Mouse (Mus musculus): ENCODE data around the gene Mad2l2. TPM values are rescaled to one million over a fixed set of nuclear protein-coding genes. Genes with fewer than 3 reads are reported as not detected.
"Not testable (repeated sequence)": the region's sequence is repeated elsewhere in the genome, so short reads cannot be mapped to it uniquely, and the experiment has no call there.

Gene Mad2l2
- polyA plus RNA-seq, 1 experiment from 2014 or later = 52.7 TPM

DNA sequence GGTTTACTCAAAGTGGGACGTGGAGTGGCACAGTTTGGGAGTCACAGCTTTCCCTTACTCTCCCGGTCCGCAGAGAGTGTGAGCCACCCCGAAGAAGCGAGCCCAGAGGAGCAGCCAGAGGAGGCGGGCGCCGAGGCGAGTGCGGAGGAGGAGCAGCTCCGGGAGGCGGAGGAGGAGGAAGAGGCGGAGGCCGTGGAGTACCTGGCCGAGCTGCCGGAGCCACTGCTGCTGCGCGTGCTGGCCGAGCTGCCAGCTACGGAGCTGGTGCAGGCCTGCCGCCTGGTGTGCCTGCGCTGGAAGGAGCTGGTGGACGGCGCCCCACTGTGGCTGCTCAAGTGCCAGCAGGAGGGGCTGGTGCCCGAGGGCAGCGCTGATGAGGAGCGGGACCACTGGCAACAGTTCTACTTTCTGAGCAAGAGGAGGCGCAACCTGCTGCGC lies 33.8 kb downstream of the Mad2l2 start:
- ATAC-seq (ENCODE audit: insufficient number of reproducible peaks, low FRiP score, low TSS enrichment, low read depth) = peak; percentile 31; the same call in 1 of the 2 replicates
- Histone ChIP-seq H3K4me2 (replicated peaks) (peak overlapping the region; percentile 61), H3K4me1 (peaks cover 45% of the 10 kb centered on the region), H3K9ac (no peak overlapping the region), H3K9me3 (replicated peaks) (no peaks in the 10 kb centered on the region), H3K27me3 (peaks cover 74% of the 10 kb centered on the region), H3K4me3 (replicated peaks) (peak overlapping the region; percentile 37), H3K27ac (replicated peaks) (no peak overlapping the region), H3K36me3 (no peaks in the 10 kb centered on the region)
- WGBS = 1% methylated on average over 27 of the region's 29 CpGs

DNA sequence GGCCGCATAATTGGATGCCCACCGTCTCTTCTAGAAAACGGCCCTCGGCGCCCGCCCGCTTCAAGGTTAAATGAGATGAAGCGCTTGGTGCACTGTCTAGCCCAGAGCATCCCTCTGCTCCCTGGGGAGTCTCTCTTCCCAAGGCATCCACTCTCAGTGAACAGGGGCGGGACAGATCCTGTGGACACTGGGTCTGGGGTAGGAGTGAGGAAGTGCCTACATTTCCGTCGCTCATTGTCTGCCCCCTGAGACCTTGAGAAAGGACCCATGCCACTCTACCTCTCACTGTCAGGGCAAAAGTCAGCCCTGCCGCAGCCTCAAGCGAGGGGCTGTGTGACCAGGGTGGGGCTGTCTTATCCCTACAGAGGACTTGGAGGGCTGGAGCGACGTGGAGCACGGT lies 34.3 kb downstream of the Mad2l2 start:
- Histone ChIP-seq H3K4me1 (peaks cover 42% of the 10 kb centered on the region), H3K36me3 (no peaks in the 10 kb centered on the region), H3K27me3 (peaks cover 76% of the 10 kb centered on the region), H3K4me2 (replicated peaks) (peak overlapping the region; percentile 61), H3K9ac (no peak overlapping the region), H3K27ac (replicated peaks) (no peak overlapping the region), H3K4me3 (replicated peaks) (peak overlapping the region; percentile 37), H3K9me3 (replicated peaks) (no peaks in the 10 kb centered on the region)
- 2% methylated on average over 16 of the region's 16 CpGs for WGBS
- no peak for ATAC-seq (ENCODE audit: insufficient number of reproducible peaks, low FRiP score, low TSS enrichment, low read depth)

DNA sequence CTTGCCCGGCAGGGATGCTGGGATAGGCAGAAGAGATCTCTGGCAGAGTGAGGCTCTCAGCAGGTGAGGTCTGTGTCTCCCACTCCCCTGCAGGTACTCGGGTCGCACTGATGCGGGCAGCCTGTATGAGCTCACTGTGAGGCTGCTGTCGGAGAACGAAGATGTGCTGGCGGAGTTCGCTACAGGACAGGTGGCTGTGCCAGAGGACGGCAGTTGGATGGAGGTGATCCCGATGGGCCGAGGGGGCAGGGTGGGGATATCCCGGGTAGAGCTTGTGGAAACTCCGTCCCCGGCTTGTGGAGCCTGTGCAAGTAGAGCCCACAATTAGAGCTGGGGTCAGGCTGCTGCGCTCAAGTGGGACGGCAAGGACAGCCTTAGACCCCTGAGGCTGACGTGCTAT lies 35.4 kb downstream of the Mad2l2 start:
- Histone ChIP-seq H3K9me3 (replicated peaks) (no peaks in the 10 kb centered on the region), H3K9ac (no peak overlapping the region), H3K4me1 (peaks cover 32% of the 10 kb centered on the region), H3K4me3 (replicated peaks) (no peak overlapping the region), H3K4me2 (replicated peaks) (no peak overlapping the region), H3K27me3 (peaks cover 82% of the 10 kb centered on the region), H3K36me3 (no peaks in the 10 kb centered on the region), H3K27ac (replicated peaks) (no peak overlapping the region)
- no peak for ATAC-seq (ENCODE audit: insufficient number of reproducible peaks, low FRiP score, low TSS enrichment, low read depth)
- 2% methylated on average over 17 of the region's 17 CpGs for WGBS

DNA sequence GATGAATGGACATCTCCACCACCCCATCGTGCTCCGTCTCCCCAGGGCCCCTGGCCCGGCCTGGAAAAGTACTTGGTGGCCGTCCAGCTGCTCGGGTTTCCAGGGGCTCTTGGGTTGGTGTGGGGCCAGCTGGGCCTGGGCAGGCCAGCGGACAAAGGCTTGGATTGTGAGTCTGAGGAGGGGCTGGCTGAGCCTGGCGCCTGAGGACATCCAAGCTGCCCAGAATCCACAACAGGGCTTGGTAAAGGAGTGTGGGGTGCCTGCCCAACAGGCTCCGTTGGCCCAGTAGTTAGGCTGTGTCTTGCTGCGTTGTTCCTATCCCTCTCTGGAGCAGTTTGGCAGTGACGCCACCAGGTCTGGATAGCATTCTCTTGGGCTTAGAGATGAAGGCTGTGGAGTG lies 36.2 kb downstream of the Mad2l2 start:
- no peak for ATAC-seq (ENCODE audit: insufficient number of reproducible peaks, low FRiP score, low TSS enrichment, low read depth)
- Histone ChIP-seq H3K4me3 (replicated peaks) (peak overlapping the region; percentile 15; the same call in 1 of the 2 replicates), H3K27ac (replicated peaks) (no peak overlapping the region), H3K4me1 (peaks cover 23% of the 10 kb centered on the region), H3K27me3 (peaks cover 80% of the 10 kb centered on the region), H3K9ac (no peak overlapping the region), H3K36me3 (no peaks in the 10 kb centered on the region), H3K4me2 (replicated peaks) (peak overlapping the region; percentile 38), H3K9me3 (replicated peaks) (no peaks in the 10 kb centered on the region)
- WGBS = 5% methylated on average over 10 of the region's 10 CpGs

DNA sequence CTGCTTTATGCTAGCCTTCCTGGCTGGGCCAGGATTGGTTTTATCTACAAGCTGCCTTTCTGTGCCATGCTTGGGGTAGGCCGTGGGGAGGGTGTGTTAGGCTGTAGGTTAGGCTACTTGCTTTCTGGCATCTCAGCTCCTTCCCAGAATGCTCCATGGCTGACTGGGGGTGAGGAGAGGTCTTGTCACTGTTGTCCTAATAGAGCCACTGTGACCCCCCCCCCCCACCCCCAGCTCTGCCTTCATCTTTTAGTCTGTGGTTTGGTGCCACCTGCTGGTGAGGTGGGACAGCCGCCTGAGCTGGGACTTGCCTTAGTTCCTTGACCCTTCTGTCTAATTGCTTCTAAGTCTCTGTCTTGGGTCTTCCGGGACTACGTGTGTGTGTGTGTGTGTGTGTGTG lies 36.8 kb downstream of the Mad2l2 start:
- peak overlapping the region; percentile 38 for H3K4me2 ChIP-seq (replicated peaks)
- no peak for ATAC-seq (ENCODE audit: insufficient number of reproducible peaks, low FRiP score, low TSS enrichment, low read depth)
- WGBS = 26% methylated on average over 4 of the region's 4 CpGs
- no peak overlapping the region for H3K9ac ChIP-seq
- no peak overlapping the region for H3K27ac ChIP-seq (replicated peaks)
- H3K9me3 ChIP-seq (replicated peaks) = no peaks in the 10 kb centered on the region
- no peaks in the 10 kb centered on the region for H3K36me3 ChIP-seq
- peaks cover 80% of the 10 kb centered on the region for H3K27me3 ChIP-seq
- peak overlapping the region; percentile 15 for H3K4me3 ChIP-seq (replicated peaks)
- peaks cover 22% of the 10 kb centered on the region for H3K4me1 ChIP-seq

DNA sequence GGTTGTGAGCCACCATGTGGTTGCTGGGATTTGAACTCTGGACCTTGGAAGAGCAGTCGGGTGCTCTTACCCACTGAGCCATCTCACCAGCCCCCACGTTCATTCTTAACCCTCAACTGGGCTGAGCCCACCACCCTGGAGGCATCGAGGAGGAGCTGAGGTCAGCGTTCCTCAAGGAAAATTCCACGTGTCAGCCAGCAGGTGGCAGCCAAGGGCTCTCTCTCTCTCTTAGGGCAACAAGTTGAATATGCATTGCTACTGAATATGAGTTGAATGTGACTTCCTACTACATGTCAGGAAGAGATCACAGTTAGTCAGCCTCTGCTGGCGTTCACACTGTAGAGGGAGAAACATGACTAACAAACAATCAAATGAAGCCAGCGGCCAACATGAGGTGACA lies 38.1 kb downstream of the Mad2l2 start:
- WGBS = 22% methylated on average over 7 of the region's 7 CpGs
- Histone ChIP-seq H3K9ac (no peak overlapping the region), H3K27me3 (peaks cover 79% of the 10 kb centered on the region), H3K4me1 (peaks cover 22% of the 10 kb centered on the region), H3K27ac (replicated peaks) (no peak overlapping the region), H3K4me3 (replicated peaks) (no peak overlapping the region), H3K9me3 (replicated peaks) (no peaks in the 10 kb centered on the region), H3K36me3 (no peaks in the 10 kb centered on the region), H3K4me2 (replicated peaks) (no peak overlapping the region)
- no peak for ATAC-seq (ENCODE audit: insufficient number of reproducible peaks, low FRiP score, low TSS enrichment, low read depth)

DNA sequence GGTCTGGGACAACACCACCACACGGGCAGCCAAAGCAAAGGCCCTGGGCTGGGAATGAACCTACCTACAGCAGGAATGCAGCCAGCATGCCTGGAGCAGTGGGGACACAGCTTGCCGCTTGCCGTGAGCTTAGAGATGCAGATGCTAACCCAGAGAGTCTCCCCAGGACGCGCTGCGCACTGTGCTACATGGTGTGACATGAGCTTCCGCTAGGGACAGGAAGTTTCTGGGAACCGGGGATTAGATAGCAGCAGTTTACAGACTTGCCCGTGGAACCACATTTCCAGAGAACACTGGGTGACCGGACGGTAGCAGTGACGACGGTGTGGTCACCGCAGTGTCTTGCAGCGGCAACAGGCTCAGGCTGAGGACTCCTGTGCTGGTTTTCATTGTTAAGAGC lies 39.4 kb downstream of the Mad2l2 start:
- Histone ChIP-seq H3K36me3 (no peaks in the 10 kb centered on the region), H3K9ac (no peak overlapping the region), H3K9me3 (replicated peaks) (no peaks in the 10 kb centered on the region), H3K4me3 (replicated peaks) (no peak overlapping the region), H3K27ac (replicated peaks) (no peak overlapping the region), H3K4me1 (peaks cover 22% of the 10 kb centered on the region), H3K4me2 (replicated peaks) (no peak overlapping the region), H3K27me3 (peaks cover 81% of the 10 kb centered on the region)
- WGBS = 21% methylated on average over 15 of the region's 15 CpGs
- no peak for ATAC-seq (ENCODE audit: insufficient number of reproducible peaks, low FRiP score, low TSS enrichment, low read depth)

DNA sequence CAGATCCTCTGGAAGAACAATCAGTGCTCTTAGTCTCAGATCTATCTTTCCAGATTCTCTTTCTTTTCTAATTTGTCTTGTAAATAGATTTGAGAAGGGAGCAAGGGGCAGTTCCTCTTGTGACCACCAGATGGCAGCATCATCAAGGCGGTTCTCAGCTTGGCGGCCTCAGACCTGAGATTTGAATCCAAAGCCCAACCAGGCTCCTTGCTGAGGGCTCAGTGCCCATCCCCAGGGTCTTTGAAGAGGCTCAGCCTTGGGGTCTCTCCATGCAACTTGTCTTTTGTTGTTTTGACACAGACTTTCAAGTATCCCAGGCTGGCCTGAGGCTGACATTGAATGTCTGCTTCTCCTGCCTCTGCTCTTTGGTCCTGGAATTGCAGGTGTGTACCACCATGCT lies 40.7 kb downstream of the Mad2l2 start:
- no peaks in the 10 kb centered on the region for H3K36me3 ChIP-seq
- no peak overlapping the region for H3K9ac ChIP-seq
- no peak overlapping the region for H3K4me2 ChIP-seq (replicated peaks)
- ATAC-seq (ENCODE audit: insufficient number of reproducible peaks, low FRiP score, low TSS enrichment, low read depth) = no peak
- H3K27ac ChIP-seq (replicated peaks) = no peak overlapping the region
- WGBS = 5% methylated on average over 2 of the region's 2 CpGs
- no peak overlapping the region for H3K4me3 ChIP-seq (replicated peaks)
- H3K9me3 ChIP-seq (replicated peaks) = no peaks in the 10 kb centered on the region
- H3K27me3 ChIP-seq = peaks cover 81% of the 10 kb centered on the region
- peaks cover 18% of the 10 kb centered on the region for H3K4me1 ChIP-seq

DNA sequence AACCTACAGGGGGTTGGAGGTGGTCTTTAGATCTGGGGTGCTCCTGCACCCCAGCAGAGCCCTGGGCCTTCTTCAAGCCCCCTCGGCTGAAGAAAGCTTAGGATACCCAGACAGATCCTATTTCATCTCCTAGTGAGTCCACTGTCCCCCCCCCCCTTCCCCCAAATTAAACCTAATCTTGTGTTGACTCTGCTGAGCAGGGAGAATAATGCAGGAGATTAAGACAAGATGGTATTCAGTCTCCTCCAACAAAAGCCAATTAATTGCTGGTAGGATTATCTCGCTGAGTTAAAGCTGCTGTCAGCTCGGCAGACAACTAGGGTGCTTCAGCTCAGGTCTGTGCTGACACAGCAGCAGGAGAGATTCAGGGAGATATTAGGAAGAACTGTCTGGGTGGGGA lies 41.1 kb downstream of the Mad2l2 start:
- no peak for ATAC-seq (ENCODE audit: insufficient number of reproducible peaks, low FRiP score, low TSS enrichment, low read depth)

DNA sequence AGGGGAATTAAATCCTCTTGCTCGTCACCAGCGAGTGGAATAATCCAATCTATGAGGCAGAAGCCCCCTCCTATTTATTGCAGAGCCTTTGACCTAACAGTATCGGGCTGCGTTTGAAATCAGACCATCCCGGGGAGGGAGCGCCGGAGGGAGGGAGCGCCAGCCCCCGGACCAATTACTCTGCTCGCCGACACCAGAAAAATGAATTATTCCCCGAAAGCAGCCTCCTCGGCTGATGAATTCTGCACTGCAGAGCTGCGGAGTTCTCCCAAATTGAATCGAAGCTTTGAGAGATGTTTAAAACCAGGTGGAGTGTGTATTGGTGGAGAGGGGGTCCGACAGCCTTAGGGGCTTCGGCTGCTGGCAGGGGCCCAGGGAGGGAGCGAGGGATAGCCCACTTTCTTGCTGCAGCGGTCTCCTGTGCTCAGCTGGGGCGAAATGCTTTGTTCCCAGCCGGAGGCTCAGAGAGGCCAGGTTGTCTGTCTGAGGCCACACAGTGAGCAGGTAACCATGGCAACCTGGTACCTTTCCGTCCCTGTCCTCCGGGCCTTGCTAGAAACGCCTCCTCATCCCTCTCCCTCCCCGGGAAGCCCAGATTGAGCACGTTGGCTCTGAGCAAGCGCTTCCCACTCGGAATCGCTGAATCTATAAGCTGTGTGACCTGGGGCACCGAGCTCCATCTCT lies 43.8 kb downstream of the Mad2l2 start:
- no peak overlapping the region for H3K4me3 ChIP-seq (replicated peaks)

More for the DNA sequence above, 41.1 kb downstream of the Mad2l2 start:
- no peak overlapping the region for H3K9ac ChIP-seq
- WGBS = 13% methylated on average over 3 of the region's 3 CpGs
- H3K4me3 ChIP-seq (replicated peaks) = no peak overlapping the region
- peaks cover 81% of the 10 kb centered on the region for H3K27me3 ChIP-seq
- H3K4me1 ChIP-seq = peaks cover 14% of the 10 kb centered on the region
- H3K9me3 ChIP-seq (replicated peaks) = no peaks in the 10 kb centered on the region
- no peak overlapping the region for H3K4me2 ChIP-seq (replicated peaks)
- H3K36me3 ChIP-seq = no peaks in the 10 kb centered on the region
- H3K27ac ChIP-seq (replicated peaks) = no peak overlapping the region

DNA sequence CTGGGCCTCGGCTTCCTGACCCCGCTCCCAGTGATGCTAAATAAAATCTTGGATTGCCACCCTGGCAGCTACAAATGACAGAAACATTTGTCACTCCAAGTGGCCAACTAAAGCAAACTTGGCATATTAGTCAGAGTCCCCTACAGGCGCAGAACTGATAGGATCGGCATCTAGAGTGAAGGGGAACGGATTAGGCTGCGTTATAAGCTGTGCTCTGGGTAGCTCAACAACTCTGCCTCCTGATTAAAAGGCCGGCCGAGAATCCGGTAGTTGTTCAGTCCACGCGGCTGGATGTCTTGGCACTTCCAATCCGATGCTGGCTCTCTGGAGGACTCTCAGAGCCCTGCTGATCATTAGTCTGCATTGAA lies 44.3 kb downstream of the Mad2l2 start:
- no peaks in the 10 kb centered on the region for H3K9me3 ChIP-seq (replicated peaks)
- H3K27ac ChIP-seq (replicated peaks) = no peak overlapping the region
- H3K27me3 ChIP-seq = peaks cover 81% of the 10 kb centered on the region
- H3K4me2 ChIP-seq (replicated peaks) = no peak overlapping the region
- H3K9ac ChIP-seq = no peak overlapping the region
- H3K36me3 ChIP-seq = no peaks in the 10 kb centered on the region
- ATAC-seq (ENCODE audit: insufficient number of reproducible peaks, low FRiP score, low TSS enrichment, low read depth) = no peak
- peaks cover 7% of the 10 kb centered on the region; the same call in 1 of the 2 replicates for H3K4me1 ChIP-seq
- H3K4me3 ChIP-seq (replicated peaks) = no peak overlapping the region
- WGBS = 8% methylated on average over 12 of the region's 12 CpGs

More for the DNA sequence above, 43.8 kb downstream of the Mad2l2 start:
- no peak for ATAC-seq (ENCODE audit: insufficient number of reproducible peaks, low FRiP score, low TSS enrichment, low read depth)
- Histone ChIP-seq H3K9me3 (replicated peaks) (no peaks in the 10 kb centered on the region), H3K36me3 (no peaks in the 10 kb centered on the region), H3K4me2 (replicated peaks) (0 out of 2 replicates have a peak overlapping the region, but pooled peaks have one; percentile 17), H3K4me1 (peaks cover 7% of the 10 kb centered on the region; the same call in 1 of the 2 replicates), H3K9ac (no peak overlapping the region), H3K27me3 (peaks cover 84% of the 10 kb centered on the region), H3K27ac (replicated peaks) (no peak overlapping the region)
- WGBS = under 1% methylated on average over 30 of the region's 30 CpGs

DNA sequence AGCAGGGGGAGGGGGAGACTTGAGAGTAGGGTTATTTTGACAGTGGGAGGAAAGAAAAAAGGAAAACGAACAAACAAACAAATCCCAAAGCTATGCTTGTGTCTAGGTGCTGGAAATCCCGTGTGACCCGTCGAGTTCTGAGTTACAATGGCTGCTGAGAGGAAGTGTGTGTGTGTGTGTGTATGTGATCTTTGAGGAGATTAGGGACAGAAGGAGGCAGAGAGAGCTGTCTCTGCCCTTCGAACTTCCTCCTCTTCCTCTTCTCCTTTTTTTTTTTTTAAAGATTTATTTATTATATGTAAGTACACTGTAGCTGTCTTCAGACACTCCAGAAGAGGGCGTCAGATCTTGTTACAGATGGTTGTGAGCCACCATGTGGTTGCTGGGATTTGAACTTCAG lies 46.4 kb downstream of the Mad2l2 start:
- 67% methylated on average over 5 of the region's 6 CpGs for WGBS
- H3K27me3 ChIP-seq = peaks cover 62% of the 10 kb centered on the region
- H3K9ac ChIP-seq; ATAC-seq (ENCODE audit: insufficient number of reproducible peaks, low FRiP score, low TSS enrichment, low read depth); H3K4me2 ChIP-seq (replicated peaks); H3K36me3 ChIP-seq; H3K4me3 ChIP-seq (replicated peaks); H3K9me3 ChIP-seq (replicated peaks); H3K27ac ChIP-seq (replicated peaks); H3K4me1 ChIP-seq: not testable (repeated sequence)

All from embryonic facial prominence, embryonic 15.5 days (tissue).